Mouse (Mus musculus) T-helper 17 cell (primary cell): Measurements from ENCODE around the gene Camk2b.

Experiments
- in situ Hi-C, 2 experiments: fragments of 300-600 bp; cut with MboI, MseI; formaldehyde crosslinking; loops; 1 replicate in 1 of 2; 2 replicates in 1 of 2; pipeline ENCODE4 v1.15.1; 2025; ENCODE audit warnings: high pct_unique_total_duplicates in 2 of 2

Camk2b gene

GRCm38 (mm10) chr11:5989954-5990593 lies 76.1 kb downstream of the Camk2b start:
- in situ Hi-C loops: loop anchor here (5.0 kb wide), 3 partner anchors 37 to 202 kb away; no protein-coding TSS in a partner anchor

DNA sequence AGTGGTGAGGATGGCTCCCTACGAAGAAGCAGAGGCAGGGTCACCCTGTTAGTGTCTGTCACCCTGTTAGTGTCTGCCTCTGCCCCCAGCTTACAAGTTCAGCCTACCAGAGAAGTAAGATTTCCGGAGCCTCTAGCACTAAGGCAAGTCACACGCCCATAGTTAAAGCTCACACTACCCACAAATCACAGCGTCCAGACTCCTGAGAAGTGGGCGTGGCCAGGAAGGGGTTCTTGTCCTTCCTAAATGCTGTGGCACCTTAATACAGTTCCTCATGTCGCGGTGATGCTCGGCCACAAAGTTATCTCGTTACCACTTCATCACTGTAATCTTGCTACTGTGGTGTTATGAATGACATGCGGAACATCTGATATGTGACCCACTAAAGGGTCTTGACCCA lies 78.0 kb downstream of the Camk2b start:
- in situ Hi-C loops: loop anchor here in 1 of 2 experiments (5.0 kb wide), 1 partner anchor 49 kb away; no protein-coding TSS in a partner anchor

DNA sequence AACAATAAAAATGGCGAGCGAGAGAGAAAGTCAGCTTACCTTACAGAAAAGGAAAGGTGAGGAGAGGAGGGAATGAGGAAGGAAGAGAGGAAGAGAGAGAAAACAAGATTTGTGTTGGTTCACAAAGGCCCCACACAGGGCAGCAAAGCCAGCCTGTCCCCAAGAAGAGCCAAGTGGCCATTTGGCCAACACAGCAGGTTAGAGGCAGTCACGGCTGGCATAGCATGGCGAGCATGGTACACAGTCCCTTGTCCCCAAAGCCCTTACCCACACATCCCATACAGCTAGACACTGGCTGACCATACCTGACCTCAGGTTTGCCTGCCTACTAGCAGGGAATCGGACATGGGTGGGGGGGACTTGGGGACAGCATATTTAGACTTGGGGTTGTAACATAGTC lies 82.5 kb downstream of the Camk2b start:
- in situ Hi-C loops: no loop called here

DNA sequence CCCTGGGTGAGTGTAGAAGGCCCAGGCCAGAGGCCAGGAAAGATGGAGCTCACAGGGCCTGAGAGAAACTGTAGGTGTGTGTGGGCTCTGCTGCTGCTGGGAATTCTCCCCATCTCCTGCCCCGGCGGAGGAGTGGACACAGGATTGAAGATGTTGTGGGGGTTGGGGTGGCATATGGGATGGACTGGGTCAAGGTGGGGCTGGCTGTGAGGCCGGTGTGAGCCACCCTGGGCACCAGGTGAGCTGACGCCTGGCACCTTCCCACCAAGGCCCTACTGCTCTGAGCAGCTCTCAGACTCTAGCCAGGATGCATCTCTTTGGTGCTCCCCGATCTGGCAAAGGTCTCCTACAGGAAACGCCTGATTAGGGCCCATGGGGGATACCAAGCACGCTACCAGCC lies 84.8 kb downstream of the Camk2b start:
- in situ Hi-C loops: no loop called here

- in situ Hi-C loops: no loop called here
Measured at GRCm38 (mm10) chr11:5980561-5980960, 85.6 kb downstream of the Camk2b start.

DNA sequence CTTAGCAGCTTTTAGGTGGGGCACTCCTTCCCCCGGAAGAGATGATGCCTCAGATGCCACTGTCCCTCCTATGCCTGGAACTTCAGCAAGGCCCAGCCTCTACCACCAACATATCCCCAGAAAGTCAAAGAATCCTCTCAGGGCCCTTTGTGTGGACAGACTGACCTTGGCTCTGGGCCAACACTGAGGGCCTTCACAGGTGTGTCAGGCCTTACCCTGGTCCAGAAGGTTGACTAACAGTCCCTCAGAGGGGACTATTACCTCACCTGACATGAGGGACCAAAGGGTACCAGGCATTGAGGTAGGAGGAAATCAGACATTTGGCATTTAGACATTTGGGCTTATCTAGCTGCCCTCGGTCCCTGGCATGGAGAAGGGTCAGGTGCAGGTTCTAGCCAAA lies 86.1 kb downstream of the Camk2b start:
- in situ Hi-C loops: no loop called here

DNA sequence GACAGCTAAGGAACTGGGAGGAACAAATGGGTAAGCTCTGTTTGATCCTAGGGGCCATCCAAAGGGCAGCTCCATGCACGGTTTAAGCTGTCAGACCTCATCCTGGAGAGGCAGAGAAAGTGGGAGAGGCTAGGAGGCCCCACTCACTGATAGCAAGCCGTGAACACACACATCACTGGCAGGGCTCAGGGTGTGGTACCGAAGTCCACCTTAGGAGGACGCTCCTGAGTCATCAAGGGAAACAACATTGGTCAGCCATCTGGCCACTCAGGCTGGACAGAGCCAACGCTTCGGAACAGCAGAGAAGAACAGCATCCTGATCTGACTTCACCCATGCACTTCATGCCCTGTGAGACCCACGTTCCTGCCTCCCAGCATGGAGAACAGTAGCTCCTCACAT lies 87.1 kb downstream of the Camk2b start:
- in situ Hi-C loops: no loop called here

DNA sequence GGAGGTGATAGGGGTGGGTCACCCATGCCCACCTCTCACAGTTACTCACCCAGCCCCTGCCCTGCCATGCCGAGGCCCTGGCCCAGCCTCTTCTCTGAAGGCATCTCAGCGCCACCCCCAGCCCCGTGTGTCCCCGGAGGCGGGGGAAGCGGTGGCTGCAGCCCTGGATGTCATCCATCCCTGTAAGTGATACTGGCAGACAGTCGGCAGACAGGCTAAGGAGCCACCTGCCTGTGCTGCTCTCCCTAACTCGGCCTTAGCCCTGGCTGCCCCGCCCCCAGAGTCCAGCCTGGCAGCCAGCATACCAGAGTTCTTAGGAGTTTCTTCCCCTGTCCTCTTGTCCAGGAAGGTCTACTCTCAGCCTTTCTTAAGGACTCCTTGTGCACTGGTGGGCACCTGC lies 90.1 kb downstream of the Camk2b start:
- in situ Hi-C loops: no loop called here

DNA sequence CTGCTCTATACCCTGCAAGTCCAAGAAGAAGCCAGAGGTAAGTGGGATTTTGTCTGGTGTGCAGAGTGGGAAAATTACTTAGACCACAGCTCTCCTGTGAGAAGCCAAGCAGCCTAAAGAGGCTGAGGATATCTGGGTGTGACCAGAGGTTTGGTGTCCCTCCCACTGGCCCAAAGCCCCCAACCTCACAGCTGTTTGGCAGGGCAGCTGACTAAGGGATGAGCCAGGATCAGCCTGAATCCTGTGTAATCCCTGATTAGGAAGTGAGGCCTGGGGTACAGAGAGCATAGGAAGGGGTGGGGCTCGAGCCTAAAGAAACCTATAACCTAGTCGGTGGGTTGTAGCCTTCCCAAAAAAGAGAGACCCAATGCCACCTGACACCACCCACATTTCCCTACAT lies 91.1 kb downstream of the Camk2b start:
- in situ Hi-C loops: no loop called here

- in situ Hi-C loops: no loop called here
Measured at GRCm38 (mm10) chr11:5974053-5974452, 92.1 kb downstream of the Camk2b start.

GRCm38 (mm10) chr11:5973151-5973550 lies 93.0 kb downstream of the Camk2b start:
- in situ Hi-C loops: no loop called here

DNA sequence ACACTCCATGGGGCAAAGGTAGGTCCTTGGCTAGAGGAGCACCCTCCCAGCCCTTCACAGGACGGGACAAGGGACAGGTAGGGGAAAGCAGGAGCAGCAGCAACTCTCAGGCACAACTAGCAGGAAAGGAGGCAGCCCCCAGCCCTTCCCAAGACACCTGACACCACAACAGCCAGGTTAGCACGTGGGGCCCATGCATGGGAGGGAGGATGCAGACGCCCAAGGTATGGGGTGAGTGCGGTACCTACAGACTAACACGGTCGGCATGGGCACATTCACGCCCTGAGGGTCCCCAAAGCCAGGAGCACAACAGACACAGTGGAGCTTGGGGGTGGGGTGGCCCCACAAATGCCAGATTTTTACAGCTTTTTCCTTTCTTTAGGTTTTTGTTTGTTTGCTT lies 95.0 kb downstream of the Camk2b start:
- in situ Hi-C loops: no loop called here

DNA sequence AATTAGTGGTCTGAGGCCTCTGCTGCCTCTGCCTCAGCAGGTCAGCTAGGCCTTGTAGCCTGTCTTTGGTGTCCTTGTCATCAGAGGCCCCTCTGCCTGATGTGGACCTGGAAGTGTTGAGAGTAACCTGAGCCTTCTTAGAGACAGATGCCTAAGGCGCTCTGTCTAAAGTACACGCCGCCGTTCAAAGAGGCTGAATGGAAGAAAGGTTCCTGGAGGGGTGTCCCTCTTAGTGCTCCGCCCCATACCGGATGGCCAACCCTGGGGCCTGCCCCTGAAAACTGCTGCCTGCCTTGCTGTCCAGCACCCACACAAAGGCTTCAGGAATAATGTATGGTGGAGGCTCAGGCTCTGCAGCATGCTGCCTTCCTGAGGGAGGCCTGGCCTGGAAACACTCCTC lies 97.9 kb downstream of the Camk2b start:
- in situ Hi-C loops: no loop called here

DNA sequence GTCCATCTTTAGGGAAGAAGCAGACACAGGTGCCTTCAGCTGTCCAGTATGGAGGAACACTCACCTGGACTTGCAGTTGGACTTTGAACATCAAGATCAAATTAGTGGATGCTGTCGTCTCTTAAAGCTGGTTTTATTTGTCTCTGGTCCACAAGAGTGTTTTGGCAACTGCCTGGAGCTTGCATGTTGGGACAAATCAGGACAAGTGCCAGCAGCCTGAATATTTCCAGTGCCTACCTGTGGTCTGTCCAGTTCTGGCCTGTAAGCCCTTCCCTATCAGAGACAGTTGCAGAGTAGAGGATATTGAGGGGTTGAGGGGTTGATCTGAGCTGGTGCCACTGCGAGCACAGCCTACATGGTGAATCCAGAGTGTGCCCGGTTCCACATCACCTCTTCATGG lies 99.4 kb downstream of the Camk2b start:
- in situ Hi-C loops: no loop called here

GRCm38 (mm10) chr11:5965865-5966264 lies 100.3 kb downstream of the Camk2b start:
- in situ Hi-C loops: no loop called here

GRCm38 (mm10) chr11:5960051-5960450 lies 106.1 kb downstream of the Camk2b start:
- in situ Hi-C loops: no loop called here

DNA sequence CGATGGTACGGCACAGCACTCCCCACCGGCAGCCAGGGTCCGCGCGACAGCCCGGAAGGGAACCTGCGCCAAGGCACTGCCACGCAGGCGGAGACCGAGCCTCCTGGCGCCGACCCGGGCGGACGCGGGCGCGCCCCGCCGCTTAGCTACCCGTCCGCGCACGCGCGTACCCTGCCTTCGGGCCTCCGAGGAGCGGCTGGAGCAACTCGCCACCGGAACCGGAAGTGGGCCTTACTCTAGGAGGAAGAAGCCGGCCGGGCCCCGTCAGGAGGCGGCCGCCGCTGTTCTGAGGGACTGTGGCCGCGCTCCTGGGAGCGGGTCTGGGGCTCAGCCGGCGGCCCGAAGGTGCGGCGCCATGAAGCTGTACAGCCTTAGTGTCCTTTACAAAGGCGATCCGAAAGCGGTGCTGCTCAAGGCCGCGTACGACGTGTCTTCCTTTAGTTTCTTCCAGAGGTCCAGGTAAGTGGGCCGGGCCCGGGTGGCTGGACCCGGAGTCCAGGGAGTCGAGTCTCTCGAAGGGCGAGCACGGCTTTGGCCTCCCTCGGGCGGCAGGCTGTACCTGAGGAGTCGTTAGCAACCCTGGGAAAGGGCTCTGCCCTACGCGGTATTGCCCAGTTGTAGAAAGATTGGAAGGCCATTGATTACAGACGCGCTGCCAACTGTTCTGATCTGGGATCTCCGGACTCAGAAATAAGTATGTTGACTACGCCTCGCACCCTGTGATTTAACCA lies 110.5 kb downstream of the Camk2b start, which contains the start of gene Ykt6:
Gene Ykt6, plus strand, starts transcription at position 148 of the 731 bp plus-strand sequence.
- in situ Hi-C loops: no loop called here

DNA sequence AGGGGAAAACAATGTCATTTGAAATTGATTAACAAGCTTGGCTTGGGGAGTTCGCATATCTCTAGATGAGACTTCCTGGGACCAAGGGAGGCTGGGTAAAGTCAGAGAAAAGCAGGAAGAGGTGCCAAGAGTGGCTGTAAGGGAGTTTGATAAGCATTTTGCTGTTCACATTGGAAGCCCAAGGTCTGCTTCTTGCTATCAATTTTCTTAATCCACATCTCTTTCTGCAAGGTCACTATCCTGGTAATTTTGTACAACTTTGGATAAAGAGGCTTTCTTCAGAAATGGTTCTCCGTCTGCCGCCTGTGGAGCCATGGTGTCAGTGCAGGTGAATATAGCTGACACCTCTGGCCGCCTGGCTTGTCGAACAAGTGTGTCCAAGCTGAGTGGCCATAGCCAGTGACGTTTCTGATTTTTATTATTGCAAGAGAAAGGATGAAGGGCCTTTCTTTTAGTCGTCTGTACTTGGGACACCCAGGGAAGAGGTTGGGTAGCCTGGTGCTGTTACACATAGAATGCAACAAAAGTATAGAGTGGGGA lies 111.1 kb downstream of the Camk2b start:
- in situ Hi-C loops: no loop called here

- in situ Hi-C loops: no loop called here
Measured at GRCm38 (mm10) chr11:5954435-5954834, 111.7 kb downstream of the Camk2b start.

- in situ Hi-C loops: no loop called here
Measured at GRCm38 (mm10) chr11:5953130-5953765, 112.9 kb downstream of the Camk2b start.

- in situ Hi-C loops: no loop called here
Measured at GRCm38 (mm10) chr11:5952501-5952900, 113.7 kb downstream of the Camk2b start.

GRCm38 (mm10) chr11:5949586-5950352 lies 116.4 kb downstream of the Camk2b start, which contains the start of gene Gck:
Gene Gck, minus strand, starts transcription at chr11:5950081.
- in situ Hi-C loops: no loop called here
